25 mouse cellular contexts compared by ENCODE assay signal in genomic region chr13:80798863-80799817, GRCm38 (mm10).
A peak's percentile ranks its signal among the peaks of the same experiment; 100 is the strongest.
DNase-seq lines count a peak whose midpoint lies in the region; ATAC-seq and TF ChIP-seq lines count a peak whose summit lies in the region.
"Had no signal": no experiment of that assay in that cellular context is flagged by ENCODE, and none has a peak within 500 bp of the region (broad histone marks: within the 10 kb centered on the region; RNA-seq: fewer than 3 reads in every experiment).

No protein-coding gene starts in this region.

- no peak overlapping the region for H3K27ac ChIP-seq in forebrain, embryonic 13.5 days
- H3K27ac ChIP-seq in forebrain, embryonic 12.5 days = no peak overlapping the region
- H3K27ac ChIP-seq in forebrain, embryonic 15.5 days (replicated peaks) = no peak overlapping the region
- H3K27ac ChIP-seq in forebrain, embryonic 10.5 days = no peak overlapping the region
- H3K27ac ChIP-seq in forebrain, postnatal 0 days (ENCODE audit: low read depth, low read length) = no peak overlapping the region
- H3K27ac ChIP-seq: embryonic facial prominence, embryonic 13.5 days; embryonic facial prominence, embryonic 15.5 days had no signal

- peak; percentile 66; the same call in 1 of the 2 replicates for ATAC-seq in forebrain, embryonic 13.5 days
- ATAC-seq in forebrain, embryonic 12.5 days (ENCODE audit: low FRiP score) = no peak
- peak; percentile 67 for ATAC-seq in forebrain, embryonic 15.5 days (replicated peaks)
- ATAC-seq in forebrain, postnatal 0 days = peak; percentile 76
- ATAC-seq: activated CD4-positive, CD25-positive, alpha-beta regulatory T cell, adult 4 months; CD4-positive, CD25-positive, alpha-beta regulatory T cell, adult 4 months; Patski had no signal

- H3K4me1 ChIP-seq in forebrain, embryonic 13.5 days = no peaks in the 10 kb centered on the region
- no peaks in the 10 kb centered on the region for H3K4me1 ChIP-seq in forebrain, embryonic 12.5 days
- H3K4me1 ChIP-seq in forebrain, embryonic 15.5 days = no peaks in the 10 kb centered on the region
- no peaks in the 10 kb centered on the region for H3K4me1 ChIP-seq in forebrain, embryonic 10.5 days
- H3K4me1 ChIP-seq in forebrain, postnatal 0 days (ENCODE audit: insufficient read depth) = no peaks in the 10 kb centered on the region
- H3K4me1 ChIP-seq: embryonic facial prominence, embryonic 13.5 days; embryonic facial prominence, embryonic 15.5 days had no signal

- DNase-seq in forebrain, embryonic 10.5 days (ENCODE audit: extremely low spot score, low spot score) = no peak
- no peak for DNase-seq in forebrain, postnatal 0 days
- no peak for DNase-seq in thymus, postnatal 10 days (ENCODE audit: low spot score in 2 of 2)
- DNase-seq: adrenal gland, adult 8-10 months; adrenal gland, postnatal 14 days; adrenal gland, postnatal 36 days; B cell, adult 2 months; cerebellum, adult 11 months; cerebellum, adult 18-20 months; cerebellum, adult 8-10 months; cerebellum, adult 9-11 months; cerebellum, postnatal 14 days; cerebellum, postnatal 36 days; embryo, embryonic 11 days had no signal

- H3K36me3 ChIP-seq in forebrain, embryonic 13.5 days (ENCODE audit: poor library complexity, severe bottlenecking) = no peaks in the 10 kb centered on the region
- H3K36me3 ChIP-seq in forebrain, embryonic 12.5 days (replicated peaks) = no peaks in the 10 kb centered on the region
- no peaks in the 10 kb centered on the region for H3K36me3 ChIP-seq in forebrain, embryonic 15.5 days
- H3K36me3 ChIP-seq in forebrain, embryonic 10.5 days (replicated peaks) = no peaks in the 10 kb centered on the region
- H3K36me3 ChIP-seq in forebrain, postnatal 0 days (ENCODE audit: insufficient read depth) = no peaks in the 10 kb centered on the region
- H3K36me3 ChIP-seq: embryonic facial prominence, embryonic 13.5 days; embryonic facial prominence, embryonic 15.5 days; G1E had no signal

- no peak for TF ChIP-seq CTCF in forebrain, postnatal 0 days (IDR thresholded peaks at IDR 0.05; ENCODE audit: low read depth)

- no peak overlapping the region for H3K9ac ChIP-seq in forebrain, embryonic 13.5 days
- H3K9ac ChIP-seq in forebrain, embryonic 12.5 days = no peak overlapping the region
- H3K9ac ChIP-seq in forebrain, embryonic 15.5 days (replicated peaks) = no peak overlapping the region
- H3K9ac ChIP-seq in forebrain, postnatal 0 days = no peak overlapping the region
- H3K9ac ChIP-seq: embryonic facial prominence, embryonic 13.5 days; embryonic facial prominence, embryonic 15.5 days had no signal

- H3K4me2 ChIP-seq in forebrain, embryonic 13.5 days = no peak overlapping the region
- H3K4me2 ChIP-seq in forebrain, embryonic 12.5 days = no peak overlapping the region
- no peak overlapping the region for H3K4me2 ChIP-seq in forebrain, embryonic 15.5 days (replicated peaks)
- no peak overlapping the region for H3K4me2 ChIP-seq in forebrain, postnatal 0 days (ENCODE audit: low read depth)
- H3K4me2 ChIP-seq: embryonic facial prominence, embryonic 13.5 days; embryonic facial prominence, embryonic 15.5 days had no signal

- no peaks in the 10 kb centered on the region for H3K27me3 ChIP-seq in forebrain, embryonic 13.5 days
- no peaks in the 10 kb centered on the region for H3K27me3 ChIP-seq in forebrain, embryonic 12.5 days
- H3K27me3 ChIP-seq in forebrain, embryonic 15.5 days = no peaks in the 10 kb centered on the region
- no peaks in the 10 kb centered on the region for H3K27me3 ChIP-seq in forebrain, embryonic 10.5 days (ENCODE audit: poor library complexity, severe bottlenecking)
- no peaks in the 10 kb centered on the region for H3K27me3 ChIP-seq in forebrain, postnatal 0 days (ENCODE audit: insufficient read depth, low read length)
- H3K27me3 ChIP-seq: CH12.LX; embryonic facial prominence, embryonic 13.5 days; embryonic facial prominence, embryonic 15.5 days had no signal

- H3K4me3 ChIP-seq in forebrain, embryonic 13.5 days = no peak overlapping the region
- H3K4me3 ChIP-seq in forebrain, embryonic 12.5 days (replicated peaks) = no peak overlapping the region
- no peak overlapping the region for H3K4me3 ChIP-seq in forebrain, embryonic 15.5 days
- no peak overlapping the region for H3K4me3 ChIP-seq in forebrain, embryonic 10.5 days
- no peak overlapping the region for H3K4me3 ChIP-seq in forebrain, postnatal 0 days (ENCODE audit: low read depth, low read length)
- H3K4me3 ChIP-seq: embryonic facial prominence, embryonic 13.5 days; embryonic facial prominence, embryonic 15.5 days; erythroblast, embryonic 14.5 days had no signal

- H3K9me3 ChIP-seq in forebrain, embryonic 13.5 days (replicated peaks) = no peaks in the 10 kb centered on the region
- no peaks in the 10 kb centered on the region for H3K9me3 ChIP-seq in forebrain, embryonic 12.5 days
- H3K9me3 ChIP-seq in forebrain, embryonic 15.5 days = no peaks in the 10 kb centered on the region
- H3K9me3 ChIP-seq in forebrain, embryonic 10.5 days = no peaks in the 10 kb centered on the region
- H3K9me3 ChIP-seq in forebrain, postnatal 0 days (ENCODE audit: low read length) = no peaks in the 10 kb centered on the region
- H3K9me3 ChIP-seq: embryonic facial prominence, embryonic 13.5 days; embryonic facial prominence, embryonic 15.5 days; G1E had no signal

- 74% methylated on average over 5 of the region's 5 CpGs for WGBS in forebrain, embryonic 13.5 days
- WGBS in forebrain, embryonic 12.5 days = 78% methylated on average over 5 of the region's 5 CpGs
- WGBS in forebrain, embryonic 15.5 days = 69% methylated on average over 5 of the region's 5 CpGs
- 81% methylated on average over 5 of the region's 5 CpGs for WGBS in forebrain, embryonic 10.5 days
- 71% methylated on average over 5 of the region's 5 CpGs for WGBS in forebrain, postnatal 0 days
